Mouse (Mus musculus) liver, embryonic 14.5 days (tissue): ENCODE data around the gene Ezh2. TPM values are rescaled to one million over a fixed set of nuclear protein-coding genes. Genes with fewer than 3 reads are reported as not detected.
A peak's percentile ranks its signal among the peaks of the same experiment; 100 is the strongest.
"Not testable (repeated sequence)": the region's sequence is repeated elsewhere in the genome, so short reads cannot be mapped to it uniquely, and the experiment has no call there.

Experiments
- ATAC-seq: fragments of 200-750 bp; cut with Nextera tagmentation; 2 replicates; pipeline ENCODE4 v1.8.0; 2017; ENCODE audit warnings: moderate number of reproducible peaks, mild to moderate bottlenecking, moderate library complexity; ENCODE audit not compliant: insufficient read depth
- DNase-seq, 3 experiments: peaks; one replicate each; pipeline ENCODE4 v3.0.0-alpha.2; 2012 to 2013; ENCODE audit warnings: low read depth in 3 of 3, low spot score in 3 of 3
- H3K27ac ChIP-seq: fragments of 300-500 bp; sonication (generic); 2 replicates; pipeline ENCODE4 v1.5.1; 2014; ENCODE audit warnings: moderate library complexity, mild to moderate bottlenecking, control low read depth, inconsistent platforms
- H3K27me3 ChIP-seq: fragments of 300-500 bp; sonication (generic); 2 replicates; pipeline ENCODE4 v1.6.1; 2014; ENCODE audit warnings: mild to moderate bottlenecking, low read length, moderate library complexity; ENCODE audit not compliant: control insufficient read depth, insufficient read depth
- H3K36me3 ChIP-seq: fragments of 300-500 bp; sonication (generic); replicated peaks from 2 replicates; pipeline ENCODE4 v1.6.1; 2014; ENCODE audit warnings: low read depth; ENCODE audit not compliant: control insufficient read depth, insufficient read depth
- H3K4me1 ChIP-seq, 2 experiments: fragments of 200-500 bp in 1 of 2; fragments of 300-500 bp in 1 of 2; sonication (generic) in 1 of 2; replicated peaks; 2 replicates each; pipeline ENCODE4 v1.6.1; 2012 to 2014; ENCODE audit warnings: antibody characterized with exemption in 1 of 2, inconsistent platforms in 1 of 2, low read length in 1 of 2; ENCODE audit not compliant: control insufficient read depth in 2 of 2, insufficient read depth in 2 of 2
- H3K4me2 ChIP-seq: fragments of 300-500 bp; sonication (generic); 2 replicates; pipeline ENCODE4 v1.6.1; 2014; ENCODE audit warnings: low read depth, mild to moderate bottlenecking, control low read depth, moderate library complexity
- H3K4me3 ChIP-seq, 2 experiments: fragments of 200-500 bp in 1 of 2; fragments of 300-500 bp in 1 of 2; sonication (generic) in 1 of 2; 2 replicates each; pipeline ENCODE4 v1.5.1; 2012 to 2014; ENCODE audit warnings: low read depth in 2 of 2, low read length in 2 of 2, mild to moderate bottlenecking in 2 of 2, control low read depth in 1 of 2, inconsistent platforms in 1 of 2, moderate library complexity in 1 of 2; ENCODE audit not compliant: insufficient read depth in 1 of 2
- H3K9ac ChIP-seq: fragments of 300-500 bp; sonication (generic); replicated peaks from 2 replicates; pipeline ENCODE4 v1.6.1; 2014; ENCODE audit warnings: mild to moderate bottlenecking, control low read depth, moderate library complexity
- H3K9me3 ChIP-seq: fragments of 300-500 bp; sonication (generic); 2 replicates; pipeline ENCODE4 v1.6.1; 2016; ENCODE audit warnings: low read length, mixed read lengths; ENCODE audit not compliant: control insufficient read depth
- CTCF ChIP-seq: IDR thresholded peaks from 2 replicates; pipeline ENCODE4 v1.5.1; 2016; ENCODE audit warnings: antibody characterized with exemption, low read depth, control low read depth
- EP300 ChIP-seq: IDR thresholded peaks from 2 replicates; pipeline ENCODE4 v1.6.1; 2016; ENCODE audit warnings: antibody characterized with exemption, low read depth
- WGBS: fragments of 180-500 bp; shearing (Covaris S2); extraction: QIAGEN DNeasy Blood & Tissue Kit; methylation state at CpG from one replicate; pipeline ENCODE4 v1.1.7; 2014; ENCODE audit not compliant: insufficient replicate concordance; 5-methylcytosine and 5-hydroxymethylcytosine counted together
- polyA plus RNA-seq, 2 experiments: library from polyadenylated mRNA; depleted of rRNA in 1 of 2; stranded (reverse) in 1 of 2; unstranded in 1 of 2; fragments of >200 nt; fragmentation: Nextera tagmentation in 1 of 2; extraction: Ambion mirVana in 1 of 2; gene quantifications; 2 replicates each; pipeline versions ENCODE4 v1.2.1 to v1.2.3; 2012 to 2014

The Ezh2 gene
- polyA plus RNA-seq, 2 experiments = 46.2 to 69.3 TPM

DNA sequence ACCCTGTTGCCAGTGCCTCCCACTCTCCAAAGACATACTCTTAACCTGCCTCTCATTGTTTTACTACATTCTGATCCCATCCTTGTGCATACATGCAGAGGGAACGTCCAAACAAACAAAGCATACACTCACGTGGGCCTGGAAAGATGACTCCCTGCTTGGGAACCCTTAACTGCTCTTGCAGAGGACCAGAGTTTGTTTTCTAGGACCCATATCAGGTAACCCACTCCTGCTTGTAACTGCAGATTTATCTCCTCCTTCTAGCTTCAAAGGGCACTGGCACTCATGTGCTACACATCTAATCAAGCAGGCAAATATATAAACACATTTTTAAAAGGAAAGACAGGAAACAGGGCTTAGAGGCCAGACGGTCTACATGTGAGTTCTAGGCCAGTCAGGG is 32.8 kb upstream of the Ezh2 start:
- no peak for TF ChIP-seq CTCF
- no peak for TF ChIP-seq EP300
- WGBS = 36% methylated on average over 3 of the region's 3 CpGs
- H3K27me3 ChIP-seq = no peaks in the 10 kb centered on the region
- H3K4me2 ChIP-seq = no peak overlapping the region
- ATAC-seq = no peak
- H3K9ac ChIP-seq = no peak overlapping the region
- H3K9me3 ChIP-seq = no peaks in the 10 kb centered on the region
- H3K36me3 ChIP-seq = no peaks in the 10 kb centered on the region
- H3K27ac ChIP-seq = no peak overlapping the region
- DNase-seq = no peak
- no peaks in the 10 kb centered on the region for H3K4me1 ChIP-seq
- no peak overlapping the region for H3K4me3 ChIP-seq

GRCm38 (mm10) chr6:47626976-47627375 is 31.8 kb upstream of the Ezh2 start:
- H3K9me3 ChIP-seq, H3K27me3 ChIP-seq, DNase-seq, H3K4me3 ChIP-seq, H3K4me2 ChIP-seq, ATAC-seq, H3K4me1 ChIP-seq, H3K9ac ChIP-seq, H3K36me3 ChIP-seq, H3K27ac ChIP-seq: not testable (repeated sequence)
- 55% methylated on average over 3 of the region's 3 CpGs for WGBS

- ATAC-seq = no peak
- WGBS = 68% methylated on average over 2 of the region's 2 CpGs
- Histone ChIP-seq H3K27ac (no peak overlapping the region), H3K36me3 (no peaks in the 10 kb centered on the region), H3K4me2 (no peak overlapping the region), H3K4me3 (no peak overlapping the region), H3K9ac (no peak overlapping the region), H3K4me1 (no peaks in the 10 kb centered on the region), H3K9me3 (no peaks in the 10 kb centered on the region), H3K27me3 (no peaks in the 10 kb centered on the region)
- DNase-seq = no peak
- TF ChIP-seq CTCF = no peak
- no peak for TF ChIP-seq EP300
These were observed 25.9 kb upstream of the Ezh2 start for GRCm38 (mm10) chr6:47621039-47621438.

DNA sequence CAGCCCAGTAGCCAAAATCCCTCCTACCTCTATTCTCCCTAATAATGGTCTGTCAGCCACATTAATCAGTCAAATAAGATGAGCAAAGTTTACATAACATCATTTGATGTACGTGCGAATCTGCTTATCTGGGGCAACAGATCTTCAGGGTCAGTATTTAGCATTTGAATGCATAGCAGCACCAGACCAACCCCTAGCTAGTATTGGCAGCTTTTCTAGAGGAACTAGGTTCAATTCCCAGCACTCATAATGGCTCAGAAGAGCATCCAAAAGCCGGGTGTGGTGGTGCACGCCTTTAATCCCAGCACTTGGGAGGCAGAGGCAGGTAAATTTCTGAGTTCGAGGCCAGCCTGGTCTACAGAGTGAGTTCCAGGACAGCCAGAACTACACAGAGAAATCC is 13.2 kb upstream of the Ezh2 start:
- not testable (repeated sequence) for ATAC-seq

DNA sequence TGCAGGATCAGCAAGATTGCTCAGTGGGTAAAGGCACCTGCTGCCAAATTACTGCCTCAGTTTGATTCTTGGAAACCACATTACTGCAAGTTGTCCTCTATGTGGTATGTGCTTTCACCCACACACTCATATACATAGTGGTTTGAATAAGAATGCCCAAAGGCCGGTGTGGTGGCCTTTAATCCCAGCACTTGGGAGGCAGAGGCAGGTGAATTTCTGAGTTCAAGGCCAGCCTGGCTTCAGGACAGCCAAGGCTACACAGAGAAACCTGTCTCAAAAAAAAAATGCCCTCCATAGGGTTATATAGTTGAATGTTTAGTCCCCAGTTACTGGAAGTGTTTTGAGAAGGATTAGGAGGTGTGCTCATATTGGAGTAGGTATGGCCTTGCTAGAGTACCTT is 6.8 kb upstream of the Ezh2 start:
- Histone ChIP-seq H3K9ac (no peak overlapping the region), H3K27ac (no peak overlapping the region), H3K4me1 (no peaks in the 10 kb centered on the region), H3K4me2 (no peak overlapping the region), H3K4me3 (no peak overlapping the region), H3K36me3 (no peaks in the 10 kb centered on the region), H3K27me3 (no peaks in the 10 kb centered on the region), H3K9me3 (no peaks in the 10 kb centered on the region)
- 64% methylated on average over 1 of the region's 1 CpGs for WGBS
- DNase-seq (no peak), ATAC-seq (no peak)
- TF ChIP-seq EP300 = no peak
- no peak for TF ChIP-seq CTCF

More for the DNA sequence above, 13.2 kb upstream of the Ezh2 start:
- H3K4me2 ChIP-seq, H3K27ac ChIP-seq, H3K9me3 ChIP-seq, H3K4me3 ChIP-seq, DNase-seq, H3K36me3 ChIP-seq, H3K27me3 ChIP-seq, H3K4me1 ChIP-seq, H3K9ac ChIP-seq: not testable (repeated sequence)
- 44% methylated on average over 5 of the region's 5 CpGs for WGBS

DNA sequence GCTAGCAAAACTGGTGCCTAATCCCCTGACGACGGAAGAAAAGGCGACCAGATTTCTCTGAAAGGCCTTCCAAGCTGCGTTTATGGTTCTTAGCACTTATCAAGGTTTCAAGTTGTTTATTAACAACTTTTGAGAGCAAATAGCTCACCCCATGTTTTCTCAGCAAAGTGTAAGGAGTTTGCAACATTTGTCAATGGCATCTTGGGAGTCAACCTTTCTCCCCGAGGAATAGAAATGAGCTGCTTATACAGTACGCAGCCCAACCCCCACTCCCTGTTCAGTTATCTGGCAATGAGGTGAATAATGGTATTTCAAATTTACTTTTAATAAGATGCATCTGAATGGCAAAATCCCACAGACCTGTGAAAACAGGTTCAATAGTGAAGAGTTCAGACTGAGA is 555 bp upstream of the Ezh2 start:
- H3K27ac ChIP-seq = peak overlapping the region; percentile 92
- H3K36me3 ChIP-seq = no peaks in the 10 kb centered on the region
- H3K9me3 ChIP-seq = no peaks in the 10 kb centered on the region
- H3K4me3 ChIP-seq = peak overlapping the region; percentile 83 to 99
- 2% methylated on average over 6 of the region's 6 CpGs for WGBS
- H3K4me1 ChIP-seq = peaks cover 6 to 12% of the 10 kb centered on the region in 2 experiments
- no peak for ATAC-seq
- peak overlapping the region; percentile 86 for H3K4me2 ChIP-seq
- H3K27me3 ChIP-seq = no peaks in the 10 kb centered on the region
- DNase-seq = peak; percentile 38 to 53 (median 41)
- TF ChIP-seq EP300 (no peak), CTCF (no peak)
- peak overlapping the region; percentile 100 for H3K9ac ChIP-seq
